8 mouse cellular contexts compared by ENCODE assay signal in genomic region chr8:103913927-103914640, GRCm38 (mm10).
DNase-seq lines count a peak whose midpoint lies in the region; ATAC-seq and TF ChIP-seq lines count a peak whose summit lies in the region.

No protein-coding gene starts in this region.

- 0 out of 2 replicates have a peak, but pooled peaks cover 4% of the 10 kb centered on the region for H3K4me1 ChIP-seq in hindbrain, embryonic 10.5 days (replicated peaks)
- H3K4me1 ChIP-seq in hindbrain, embryonic 12.5 days = no peaks in the 10 kb centered on the region
- peaks cover 6% of the 10 kb centered on the region; the same call in 1 of the 2 replicates for H3K4me1 ChIP-seq in heart, embryonic 16.5 days (ENCODE audit: control insufficient read depth, insufficient read depth, low read length)
- no peaks in the 10 kb centered on the region for H3K4me1 ChIP-seq in midbrain, embryonic 12.5 days

- 48% methylated on average over 6 of the region's 6 CpGs for WGBS in hindbrain, embryonic 10.5 days
- 47% methylated on average over 6 of the region's 6 CpGs for WGBS in hindbrain, embryonic 12.5 days
- 30% methylated on average over 6 of the region's 6 CpGs for WGBS in heart, embryonic 16.5 days
- WGBS in midbrain, embryonic 12.5 days = 54% methylated on average over 6 of the region's 6 CpGs

- ATAC-seq in hindbrain, embryonic 12.5 days (ENCODE audit: low FRiP score) = no peak
- ATAC-seq in heart, embryonic 16.5 days (replicated peaks; ENCODE audit: extremely low read depth, insufficient read depth, low FRiP score) = peak; percentile 67; the same call in 1 of the 2 replicates
- ATAC-seq in midbrain, embryonic 12.5 days (ENCODE audit: low FRiP score, low read depth) = peak; percentile 62; the same call in 1 of the 2 replicates
- no peak for ATAC-seq in erythroid progenitor cell, adult 5-6 weeks (replicated peaks; ENCODE audit: low FRiP score, poor library complexity, severe bottlenecking)

- no peaks in the 10 kb centered on the region for H3K36me3 ChIP-seq in hindbrain, embryonic 10.5 days
- no peaks in the 10 kb centered on the region for H3K36me3 ChIP-seq in hindbrain, embryonic 12.5 days
- no peaks in the 10 kb centered on the region for H3K36me3 ChIP-seq in heart, embryonic 16.5 days (ENCODE audit: control insufficient read depth, insufficient read depth)
- no peaks in the 10 kb centered on the region for H3K36me3 ChIP-seq in midbrain, embryonic 12.5 days

- H3K4me3 ChIP-seq in hindbrain, embryonic 10.5 days = no peak overlapping the region
- no peak overlapping the region for H3K4me3 ChIP-seq in hindbrain, embryonic 12.5 days
- H3K4me3 ChIP-seq in heart, embryonic 16.5 days (ENCODE audit: low read length) = no peak overlapping the region
- H3K4me3 ChIP-seq in midbrain, embryonic 12.5 days = no peak overlapping the region

- H3K27ac ChIP-seq in hindbrain, embryonic 10.5 days = peak overlapping the region; percentile 35; the same call in 1 of the 2 replicates
- no peak overlapping the region for H3K27ac ChIP-seq in hindbrain, embryonic 12.5 days
- no peak overlapping the region for H3K27ac ChIP-seq in heart, embryonic 16.5 days (ENCODE audit: low read length)
- H3K27ac ChIP-seq in midbrain, embryonic 12.5 days (replicated peaks) = no peak overlapping the region

- TF ChIP-seq CTCF in brain, embryonic 14.5 days (IDR thresholded peaks at IDR 0.05; ENCODE audit: borderline replicate concordance, extremely low read depth, insufficient read depth, insufficient read length) = peak; percentile 46; the same call in 1 of the 2 replicates

- no peaks in the 10 kb centered on the region for H3K27me3 ChIP-seq in hindbrain, embryonic 10.5 days (ENCODE audit: insufficient read depth, poor library complexity, severe bottlenecking)
- no peaks in the 10 kb centered on the region for H3K27me3 ChIP-seq in hindbrain, embryonic 12.5 days
- H3K27me3 ChIP-seq in heart, embryonic 16.5 days (ENCODE audit: control insufficient read depth, insufficient read depth, low read length) = no peaks in the 10 kb centered on the region
- H3K27me3 ChIP-seq in midbrain, embryonic 12.5 days = peaks cover 4% of the 10 kb centered on the region; the same call in 1 of the 2 replicates

- no peak overlapping the region for H3K9ac ChIP-seq in hindbrain, embryonic 12.5 days
- H3K9ac ChIP-seq in heart, embryonic 16.5 days (ENCODE audit: low read length) = 0 out of 2 replicates have a peak overlapping the region, but pooled peaks have one; percentile 7
- no peak overlapping the region for H3K9ac ChIP-seq in midbrain, embryonic 12.5 days (replicated peaks)

- TF ChIP-seq POLR2A in brain, embryonic 14.5 days (IDR thresholded peaks at IDR 0.05; ENCODE audit: borderline replicate concordance, extremely low read depth, insufficient read depth, insufficient read length, poor library complexity, severe bottlenecking) = no peak

- no peak overlapping the region for H3K4me2 ChIP-seq in hindbrain, embryonic 12.5 days (replicated peaks)
- no peak overlapping the region for H3K4me2 ChIP-seq in heart, embryonic 16.5 days (ENCODE audit: low read depth, low read length)
- H3K4me2 ChIP-seq in midbrain, embryonic 12.5 days (replicated peaks) = no peak overlapping the region

- H3K9me3 ChIP-seq in hindbrain, embryonic 10.5 days = no peaks in the 10 kb centered on the region
- H3K9me3 ChIP-seq in hindbrain, embryonic 12.5 days (replicated peaks) = no peaks in the 10 kb centered on the region
- H3K9me3 ChIP-seq in heart, embryonic 16.5 days (replicated peaks; ENCODE audit: control insufficient read depth, low read length) = no peaks in the 10 kb centered on the region
- H3K9me3 ChIP-seq in midbrain, embryonic 12.5 days = no peaks in the 10 kb centered on the region

- DNase-seq in hindbrain, embryonic 10.5 days (ENCODE audit: low spot score) = peak; percentile 27
- peak; percentile 79 for DNase-seq in brain, embryonic 14.5 days (ENCODE audit: low read depth)
- peak; percentile 13 to 27 for DNase-seq in layer of hippocampus, postnatal 36 days
- peak; percentile 6 for DNase-seq in yolk sac, embryonic 10.5 days (ENCODE audit: low spot score)

Comparison
In these comparisons a context has a peak if more than half of its experiments do, and no peak if none do; other contexts are left out.
1. DNase-seq: peak in every context shown above with its lines; median percentile 79 in brain, embryonic 14.5 days; 27 in hindbrain, embryonic 10.5 days; 20 in layer of hippocampus, postnatal 36 days; 6 in yolk sac, embryonic 10.5 days.
2. ATAC-seq: peak in heart, embryonic 16.5 days (single experiment) and midbrain, embryonic 12.5 days (single experiment); none in hindbrain, embryonic 12.5 days (single experiment) and erythroid progenitor cell, adult 5-6 weeks (single experiment).